Mouse (Mus musculus): ENCODE measurements around the gene Mat2a. TPM values are rescaled to one million over a fixed set of nuclear protein-coding genes. Genes with fewer than 3 reads are reported as not detected.
"Not testable (repeated sequence)": the region's sequence is repeated elsewhere in the genome, so short reads cannot be mapped to it uniquely, and the experiment has no call there.

The Mat2a gene
- polyA plus RNA-seq, 1 experiment from 2014 or later = 405 TPM

DNA sequence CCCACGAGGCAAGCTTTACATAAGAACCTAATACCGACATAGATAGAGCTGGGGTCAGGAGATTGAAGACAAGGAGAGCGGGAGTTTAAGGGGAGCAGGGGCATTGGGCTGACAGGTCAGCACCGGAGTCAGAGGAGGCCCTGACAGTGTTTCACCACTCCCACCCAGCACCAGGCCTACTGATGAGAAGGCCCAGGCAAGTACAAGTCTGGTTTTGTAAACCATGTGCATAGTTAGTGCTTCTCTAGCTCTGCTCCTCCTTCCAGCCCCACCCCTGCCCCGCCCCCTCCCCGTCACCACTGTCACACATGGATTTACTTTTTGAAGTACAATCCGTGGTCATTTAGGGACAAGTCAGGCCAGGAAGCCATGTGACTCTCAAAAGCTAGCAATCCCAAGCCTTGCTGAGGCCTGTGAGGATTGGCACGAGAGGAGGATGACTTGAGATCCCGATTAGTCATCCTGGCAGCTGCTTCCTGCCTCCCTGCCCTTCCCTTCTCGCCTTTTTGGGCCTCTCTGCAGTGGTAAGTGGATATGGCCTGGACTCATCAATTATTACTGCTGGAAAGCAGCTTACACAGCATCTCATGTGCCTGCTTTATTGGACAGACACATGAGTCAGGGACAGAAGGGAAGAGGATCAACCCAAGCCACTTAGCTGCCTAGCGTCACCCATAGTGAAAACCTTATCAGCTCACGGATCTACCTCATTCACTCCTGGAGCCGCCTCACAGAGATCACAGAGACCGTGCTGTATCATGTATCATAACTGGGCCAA, 34.1 kb upstream of the Mat2a start:
- WGBS = 67% methylated on average over 14 of the region's 14 CpGs
- H3K27ac ChIP-seq = no peak overlapping the region
- no peaks in the 10 kb centered on the region for H3K36me3 ChIP-seq
- H3K4me1 ChIP-seq = no peaks in the 10 kb centered on the region
- no peaks in the 10 kb centered on the region for H3K27me3 ChIP-seq
- ATAC-seq (ENCODE audit: low FRiP score) = no peak
- no peak overlapping the region for H3K4me2 ChIP-seq (replicated peaks)
- H3K9me3 ChIP-seq (replicated peaks) = no peaks in the 10 kb centered on the region
- no peak overlapping the region for H3K4me3 ChIP-seq
- H3K9ac ChIP-seq = no peak overlapping the region

DNA sequence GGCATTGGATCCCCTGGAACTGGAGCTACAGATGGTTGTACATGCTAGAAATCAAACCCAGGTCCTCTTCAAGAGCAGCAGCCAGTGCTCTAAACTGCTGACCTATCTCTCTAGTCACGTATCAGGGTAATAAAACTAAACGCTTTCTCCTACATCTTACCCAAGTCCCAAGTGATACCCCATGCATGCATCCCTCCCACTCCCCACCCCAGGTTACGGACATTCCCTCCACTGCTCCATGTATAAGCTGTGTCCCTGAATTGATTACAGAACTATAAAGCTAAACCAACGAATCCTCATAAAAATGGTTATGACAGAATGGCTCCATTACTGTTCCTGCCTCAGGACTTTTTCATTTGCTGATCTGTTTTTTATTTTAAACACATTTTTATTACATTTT, 26.8 kb upstream of the Mat2a start:
- Histone ChIP-seq H3K4me3 (no peak overlapping the region), H3K9ac (no peak overlapping the region), H3K36me3 (no peaks in the 10 kb centered on the region), H3K27me3 (no peaks in the 10 kb centered on the region), H3K27ac (no peak overlapping the region), H3K9me3 (replicated peaks) (no peaks in the 10 kb centered on the region), H3K4me2 (replicated peaks) (no peak overlapping the region), H3K4me1 (no peaks in the 10 kb centered on the region)
- WGBS = 89% methylated on average over 4 of the region's 4 CpGs
- no peak for ATAC-seq (ENCODE audit: low FRiP score)

DNA sequence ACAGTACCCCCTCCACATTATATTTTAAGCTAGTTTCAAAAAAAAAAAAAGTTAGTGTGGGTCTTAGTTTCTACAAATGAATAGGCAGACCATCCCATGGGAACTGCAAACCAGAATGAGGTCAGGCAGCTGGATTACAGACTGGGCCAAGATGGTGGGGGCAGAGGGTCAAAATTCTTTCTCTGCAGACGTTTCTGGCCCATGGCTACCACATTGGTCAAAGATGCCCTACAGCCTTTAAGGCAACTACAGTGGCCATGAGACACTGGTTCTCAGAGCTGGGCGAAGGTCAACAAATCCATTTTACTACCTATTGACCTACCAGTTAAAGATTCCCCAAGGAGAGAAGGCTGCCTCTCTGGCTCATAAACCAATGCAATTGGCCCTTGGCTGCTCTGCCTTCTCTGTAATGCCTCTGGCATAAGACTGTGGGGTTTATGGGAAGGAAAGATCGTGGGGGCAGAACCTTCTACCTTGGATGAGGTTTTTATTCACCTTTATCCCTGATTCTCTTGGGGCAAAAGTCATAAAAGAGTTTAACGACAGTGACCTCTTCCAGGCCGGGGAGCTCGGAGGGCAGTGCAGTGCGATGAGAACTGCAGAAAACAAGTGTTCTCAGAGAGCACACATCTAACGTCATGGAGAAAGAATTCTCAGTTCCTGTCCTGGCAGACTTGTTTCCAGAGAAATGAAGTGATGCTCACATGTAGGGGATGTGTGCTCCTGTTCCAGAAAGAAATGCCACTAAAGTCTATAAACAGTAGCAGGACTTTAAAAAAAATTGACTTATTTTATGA, 26.2 kb upstream of the Mat2a start:
- 78% methylated on average over 8 of the region's 8 CpGs for WGBS
- Histone ChIP-seq H3K9ac (no peak overlapping the region), H3K4me2 (replicated peaks) (no peak overlapping the region), H3K27me3 (no peaks in the 10 kb centered on the region), H3K9me3 (replicated peaks) (no peaks in the 10 kb centered on the region), H3K4me1 (no peaks in the 10 kb centered on the region), H3K36me3 (no peaks in the 10 kb centered on the region), H3K4me3 (no peak overlapping the region), H3K27ac (no peak overlapping the region)
- ATAC-seq (ENCODE audit: low FRiP score) = no peak

DNA sequence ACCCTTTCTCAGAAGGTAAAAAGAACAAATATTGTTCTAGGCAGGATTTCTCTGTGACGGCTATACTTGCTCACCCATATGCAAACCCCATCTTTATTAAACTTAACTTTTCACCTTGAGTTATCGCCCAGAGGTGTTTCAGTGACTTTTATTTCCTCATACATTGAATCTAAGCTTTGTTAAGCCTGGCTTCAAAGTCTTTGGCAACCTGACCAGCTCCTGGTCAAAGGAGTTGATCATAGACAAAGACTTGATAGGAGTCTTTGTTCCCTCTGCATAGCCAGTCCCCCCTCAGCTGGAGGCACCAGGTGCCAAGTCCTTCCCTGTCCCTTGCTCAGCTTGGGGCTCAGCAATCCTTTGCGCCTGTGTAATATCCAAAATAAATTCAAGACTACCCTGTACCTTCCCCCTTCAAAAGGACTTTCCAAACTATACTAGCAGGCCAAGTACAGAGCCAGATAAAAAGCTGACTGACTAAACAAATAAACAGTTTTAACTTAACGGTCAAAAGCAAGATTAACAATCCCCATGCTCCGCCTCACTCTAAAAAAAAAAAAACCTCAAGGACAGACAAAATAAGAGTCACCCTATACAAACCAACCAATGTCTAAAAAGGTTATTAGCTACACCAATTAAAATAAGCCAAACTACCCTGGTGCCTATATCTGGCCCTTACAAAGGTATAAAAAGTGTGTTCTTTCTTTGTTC, 23.3 kb upstream of the Mat2a start:
- H3K4me3 ChIP-seq; H3K27ac ChIP-seq; H3K9ac ChIP-seq; H3K4me2 ChIP-seq (replicated peaks); H3K4me1 ChIP-seq; H3K36me3 ChIP-seq; ATAC-seq (ENCODE audit: low FRiP score); H3K27me3 ChIP-seq; H3K9me3 ChIP-seq (replicated peaks): not testable (repeated sequence)
- 85% methylated on average over 5 of the region's 5 CpGs for WGBS

- whole genome bisulfite sequencing = 48% methylated on average over 9 of the region's 9 CpGs
- no peak overlapping the region for H3K4me3 ChIP-seq
These were observed 20.9 kb upstream of the Mat2a start for GRCm38 (mm10) chr6:72460036-72460801.

DNA sequence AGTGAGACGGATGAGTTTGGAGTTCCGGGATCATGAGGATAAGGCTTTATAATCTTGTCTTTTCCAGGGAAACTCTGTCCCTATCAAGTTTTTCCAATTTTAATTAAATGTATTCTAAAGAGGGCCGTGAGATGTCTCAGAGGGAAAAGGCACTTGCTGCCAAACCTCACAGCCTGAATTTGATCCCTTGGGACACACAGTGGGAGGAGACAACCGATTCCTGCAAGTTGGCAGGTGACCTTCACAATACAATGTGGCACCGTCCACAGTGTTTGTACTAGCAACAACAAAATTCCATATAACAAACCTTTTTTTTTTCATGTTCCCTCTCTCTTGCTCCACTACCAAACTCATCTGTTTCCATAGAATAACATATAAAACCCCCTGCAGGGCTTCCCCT, 19.6 kb upstream of the Mat2a start:
- ATAC-seq (ENCODE audit: low FRiP score) = no peak
- WGBS = 69% methylated on average over 5 of the region's 5 CpGs
- no peaks in the 10 kb centered on the region for H3K9me3 ChIP-seq (replicated peaks)

More at GRCm38 (mm10) chr6:72460036-72460801, 20.9 kb upstream of the Mat2a start:
- no peaks in the 10 kb centered on the region for H3K9me3 ChIP-seq (replicated peaks)
- H3K27ac ChIP-seq = no peak overlapping the region
- 0 out of 2 replicates have a peak, but pooled peaks cover under 1% of the 10 kb centered on the region for H3K4me1 ChIP-seq
- no peak for ATAC-seq (ENCODE audit: low FRiP score)
- H3K4me2 ChIP-seq (replicated peaks) = no peak overlapping the region
- H3K36me3 ChIP-seq = no peaks in the 10 kb centered on the region
- no peak overlapping the region for H3K9ac ChIP-seq
- no peaks in the 10 kb centered on the region for H3K27me3 ChIP-seq

GRCm38 (mm10) chr6:72458418-72458817, 19.1 kb upstream of the Mat2a start:
- Histone ChIP-seq H3K4me1 (peaks cover 6% of the 10 kb centered on the region; the same call in 1 of the 2 replicates), H3K27me3 (no peaks in the 10 kb centered on the region), H3K9ac (no peak overlapping the region), H3K36me3 (no peaks in the 10 kb centered on the region), H3K27ac (no peak overlapping the region), H3K9me3 (replicated peaks) (no peaks in the 10 kb centered on the region), H3K4me2 (replicated peaks) (no peak overlapping the region), H3K4me3 (no peak overlapping the region)
- ATAC-seq (ENCODE audit: low FRiP score) = no peak
- WGBS = 86% methylated on average over 7 of the region's 7 CpGs

More for the DNA sequence above, 19.6 kb upstream of the Mat2a start:
- H3K27me3 ChIP-seq = no peaks in the 10 kb centered on the region
- no peaks in the 10 kb centered on the region for H3K36me3 ChIP-seq
- H3K4me2 ChIP-seq (replicated peaks) = no peak overlapping the region
- no peak overlapping the region for H3K27ac ChIP-seq
- peaks cover 6% of the 10 kb centered on the region; the same call in 1 of the 2 replicates for H3K4me1 ChIP-seq
- no peak overlapping the region for H3K9ac ChIP-seq
- no peak overlapping the region for H3K4me3 ChIP-seq

DNA sequence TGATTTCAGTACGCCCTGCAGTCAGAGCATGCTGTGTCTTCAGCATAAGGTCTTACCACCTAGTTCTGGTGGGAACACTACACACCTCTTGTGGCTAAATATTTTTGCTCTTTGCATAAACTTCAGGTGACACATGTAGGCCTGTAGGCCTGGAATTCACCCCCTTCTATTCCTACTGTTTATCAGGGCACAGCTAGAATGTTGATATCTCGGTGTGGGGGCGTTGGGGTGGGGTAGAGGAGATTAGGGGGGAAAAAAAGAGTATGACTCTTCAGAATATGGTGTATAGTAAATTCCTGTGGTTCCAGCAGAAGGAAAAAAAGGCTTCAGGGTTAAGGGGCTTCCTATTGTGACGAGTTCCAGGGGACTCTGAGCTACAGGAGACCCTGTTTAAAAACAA, 17.2 kb upstream of the Mat2a start:
- H3K27ac ChIP-seq = no peak overlapping the region
- no peak overlapping the region for H3K4me2 ChIP-seq (replicated peaks)
- WGBS = 78% methylated on average over 4 of the region's 4 CpGs
- no peak overlapping the region for H3K4me3 ChIP-seq
- no peaks in the 10 kb centered on the region for H3K9me3 ChIP-seq (replicated peaks)
- no peaks in the 10 kb centered on the region for H3K36me3 ChIP-seq
- no peak overlapping the region for H3K9ac ChIP-seq
- H3K27me3 ChIP-seq = no peaks in the 10 kb centered on the region
- ATAC-seq (ENCODE audit: low FRiP score) = no peak
- peaks cover 6% of the 10 kb centered on the region; the same call in 1 of the 2 replicates for H3K4me1 ChIP-seq

GRCm38 (mm10) chr6:72454833-72455373, 15.5 kb upstream of the Mat2a start:
- H3K36me3 ChIP-seq = no peaks in the 10 kb centered on the region
- ATAC-seq (ENCODE audit: low FRiP score) = 0 out of 2 replicates have a peak, but pooled peaks have one; percentile 43
- peaks cover 6% of the 10 kb centered on the region; the same call in 1 of the 2 replicates for H3K4me1 ChIP-seq
- no peaks in the 10 kb centered on the region for H3K9me3 ChIP-seq (replicated peaks)
- 59% methylated on average over 7 of the region's 7 CpGs for WGBS
- H3K4me2 ChIP-seq (replicated peaks) = no peak overlapping the region
- H3K9ac ChIP-seq = no peak overlapping the region
- H3K4me3 ChIP-seq = no peak overlapping the region
- H3K27me3 ChIP-seq = no peaks in the 10 kb centered on the region
- peak overlapping the region; percentile 14; the same call in 1 of the 2 replicates for H3K27ac ChIP-seq

DNA sequence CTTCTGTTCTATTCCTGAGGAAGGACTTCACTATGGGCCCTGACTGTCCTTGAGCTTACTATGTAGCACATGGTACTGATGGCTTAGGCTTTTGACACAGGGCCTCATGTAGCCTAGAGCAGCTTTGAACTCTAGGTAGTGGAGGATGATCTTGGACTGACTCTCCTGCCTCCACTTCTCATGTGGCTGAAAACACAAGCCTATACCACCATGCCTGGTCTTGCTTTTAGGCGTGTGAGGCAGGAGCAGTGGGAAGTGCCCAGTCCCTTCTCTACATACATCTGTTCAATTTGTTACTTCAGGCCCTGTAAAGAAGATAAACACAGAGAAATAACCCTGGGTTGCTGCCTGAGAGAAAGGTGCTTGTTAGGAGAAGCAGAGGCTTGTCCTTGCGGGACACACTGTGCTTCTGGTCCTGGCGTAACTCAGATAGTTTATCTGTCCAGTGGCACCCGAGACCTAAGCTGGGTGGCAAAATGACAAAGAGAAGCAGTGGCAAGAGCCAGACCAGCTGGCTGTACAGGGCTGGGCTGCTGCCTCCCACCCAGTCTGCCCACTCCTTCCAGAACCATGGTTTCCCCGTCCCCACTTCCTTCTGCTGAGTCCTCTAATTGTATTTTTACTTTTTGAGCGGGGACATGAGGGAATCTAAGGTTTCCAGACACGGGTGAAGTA, 14.9 kb upstream of the Mat2a start:
- 70% methylated on average over 7 of the region's 7 CpGs for WGBS
- Histone ChIP-seq H3K36me3 (no peaks in the 10 kb centered on the region), H3K4me3 (no peak overlapping the region), H3K27ac (peak overlapping the region; percentile 14; the same call in 1 of the 2 replicates), H3K9ac (no peak overlapping the region), H3K4me2 (replicated peaks) (no peak overlapping the region), H3K4me1 (peaks cover 6% of the 10 kb centered on the region; the same call in 1 of the 2 replicates), H3K9me3 (replicated peaks) (no peaks in the 10 kb centered on the region), H3K27me3 (no peaks in the 10 kb centered on the region)
- ATAC-seq (ENCODE audit: low FRiP score) = no peak

GRCm38 (mm10) chr6:72453578-72453977, 14.2 kb upstream of the Mat2a start:
- no peaks in the 10 kb centered on the region for H3K9me3 ChIP-seq (replicated peaks)
- H3K4me1 ChIP-seq = peaks cover 6% of the 10 kb centered on the region; the same call in 1 of the 2 replicates
- H3K27ac ChIP-seq = no peak overlapping the region
- H3K4me3 ChIP-seq = no peak overlapping the region
- no peaks in the 10 kb centered on the region for H3K36me3 ChIP-seq
- ATAC-seq (ENCODE audit: low FRiP score) = no peak
- H3K4me2 ChIP-seq (replicated peaks) = no peak overlapping the region
- 78% methylated on average over 3 of the region's 3 CpGs for WGBS
- no peak overlapping the region for H3K9ac ChIP-seq
- no peaks in the 10 kb centered on the region for H3K27me3 ChIP-seq
